Mouse (Mus musculus) embryonic facial prominence, embryonic 14.5 days (tissue): ENCODE measurements around the gene Rab3il1. TPM values are rescaled to one million over a fixed set of nuclear protein-coding genes. Genes with fewer than 3 reads are reported as not detected.
A peak's percentile ranks its signal among the peaks of the same experiment; 100 is the strongest.

ENCODE experiments used
- ATAC-seq: fragments of 200-750 bp; cut with Nextera tagmentation; 2 replicates; pipeline ENCODE4 v1.8.0; 2017; ENCODE audit warnings: low read depth, moderate number of reproducible peaks, moderate TSS enrichment
- DNase-seq: peaks from one replicate; pipeline ENCODE4 v3.0.0-alpha.2; 2015; ENCODE audit warnings: low spot score
- H3K27ac ChIP-seq: fragments of 300-500 bp; sonication (generic); replicated peaks from 2 replicates; pipeline ENCODE4 v1.5.1; 2014; ENCODE audit warnings: low read depth, mild to moderate bottlenecking, low read length, moderate library complexity
- H3K27me3 ChIP-seq: fragments of 300-500 bp; sonication (generic); replicated peaks from 2 replicates; pipeline ENCODE4 v1.6.1; 2014; ENCODE audit warnings: low read length; ENCODE audit not compliant: control insufficient read depth, insufficient read depth
- H3K36me3 ChIP-seq: fragments of 300-500 bp; sonication (generic); 2 replicates; pipeline ENCODE4 v1.6.1; 2014; ENCODE audit warnings: low read length, mixed read lengths; ENCODE audit not compliant: control insufficient read depth, insufficient read depth
- H3K4me1 ChIP-seq: fragments of 300-500 bp; sonication (generic); 2 replicates; pipeline ENCODE4 v1.6.1; 2014; ENCODE audit warnings: antibody characterized with exemption, low read length; ENCODE audit not compliant: control insufficient read depth, insufficient read depth
- H3K4me2 ChIP-seq: fragments of 300-500 bp; sonication (generic); 2 replicates; pipeline ENCODE4 v1.6.1; 2014; ENCODE audit warnings: low read depth, mild to moderate bottlenecking, low read length, moderate library complexity, mixed read lengths
- H3K4me3 ChIP-seq: fragments of 300-500 bp; sonication (generic); 2 replicates; pipeline ENCODE4 v1.5.1; 2014; ENCODE audit warnings: low read depth, mild to moderate bottlenecking, low read length
- H3K9ac ChIP-seq: fragments of 300-500 bp; sonication (generic); 2 replicates; pipeline ENCODE4 v1.6.1; 2014; ENCODE audit warnings: low read depth, mild to moderate bottlenecking, low read length, moderate library complexity, mixed read lengths
- H3K9me3 ChIP-seq: fragments of 300-500 bp; sonication (generic); 2 replicates; pipeline ENCODE4 v1.6.1; 2016; ENCODE audit warnings: low read length; ENCODE audit not compliant: control insufficient read depth
- WGBS: fragments of 180-500 bp; shearing (Covaris S2); extraction: QIAGEN DNeasy Blood & Tissue Kit; methylation state at CpG from one replicate; pipeline ENCODE4 v1.1.7; 2014; 5-methylcytosine and 5-hydroxymethylcytosine counted together
- polyA plus RNA-seq: library from polyadenylated mRNA; unstranded; fragments of >200 nt; fragmentation: Nextera tagmentation; extraction: Ambion mirVana; gene quantifications from 2 replicates; pipeline ENCODE4 v1.2.1, GENCODE M21; 2014

The Rab3il1 gene
- polyA plus RNA-seq, 1 experiment from 2014 or later = 48.1 TPM

DNA sequence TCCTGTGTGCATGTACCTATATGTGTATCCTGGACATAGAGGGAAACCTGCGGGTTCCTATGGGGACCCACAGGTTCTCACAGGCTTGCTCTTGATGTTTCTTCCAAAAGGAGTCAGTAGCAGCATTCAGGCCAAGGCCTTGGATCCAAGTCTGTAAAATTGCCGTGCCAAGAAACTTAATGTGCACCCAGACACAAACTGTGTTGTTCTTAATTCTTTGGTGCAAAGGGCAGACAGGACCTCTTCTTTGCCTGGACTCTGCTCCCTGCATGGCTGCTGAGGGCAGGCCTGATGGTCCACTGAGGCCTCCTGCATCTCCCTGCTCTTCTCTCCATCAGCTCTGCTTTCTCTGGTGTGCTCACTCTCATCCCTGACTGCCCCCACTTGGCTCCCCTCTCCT, 28.3 kb downstream of the Rab3il1 start:
- DNase-seq (no peak), ATAC-seq (no peak)
- Histone ChIP-seq H3K9ac (no peak overlapping the region), H3K27ac (no peak overlapping the region), H3K36me3 (peaks cover 31% of the 10 kb centered on the region), H3K4me1 (peaks cover 11% of the 10 kb centered on the region; the same call in 1 of the 2 replicates), H3K9me3 (no peaks in the 10 kb centered on the region), H3K27me3 (no peaks in the 10 kb centered on the region), H3K4me3 (no peak overlapping the region), H3K4me2 (no peak overlapping the region)
- 93% methylated on average over 2 of the region's 2 CpGs for WGBS

- Histone ChIP-seq H3K4me3 (no peak overlapping the region), H3K4me2 (no peak overlapping the region), H3K9ac (no peak overlapping the region), H3K27me3 (no peaks in the 10 kb centered on the region), H3K9me3 (no peaks in the 10 kb centered on the region), H3K36me3 (peaks cover 29% of the 10 kb centered on the region; the same call in 1 of the 2 replicates), H3K27ac (no peak overlapping the region), H3K4me1 (0 out of 2 replicates have a peak, but pooled peaks cover under 1% of the 10 kb centered on the region)
- ATAC-seq (peak; percentile 56), DNase-seq (peak; percentile 71)
- 41% methylated on average over 8 of the region's 8 CpGs for WGBS
Observed at GRCm38 (mm10) chr19:10033211-10033973, 31.9 kb downstream of the Rab3il1 start.

- no peak for ATAC-seq
- Histone ChIP-seq H3K27ac (no peak overlapping the region), H3K4me1 (peaks cover 8% of the 10 kb centered on the region; the same call in 1 of the 2 replicates), H3K4me2 (no peak overlapping the region), H3K9ac (no peak overlapping the region; the same call in 1 of the 2 replicates), H3K36me3 (peaks cover 22% of the 10 kb centered on the region; the same call in 1 of the 2 replicates), H3K9me3 (no peaks in the 10 kb centered on the region), H3K27me3 (no peaks in the 10 kb centered on the region), H3K4me3 (no peak overlapping the region)
- DNase-seq = no peak
- WGBS = 96% methylated on average over 5 of the region's 5 CpGs
Observed at GRCm38 (mm10) chr19:10034356-10034755, 32.9 kb downstream of the Rab3il1 start.

GRCm38 (mm10) chr19:10034785-10035447, 33.4 kb downstream of the Rab3il1 start:
- WGBS = 42% methylated on average over 8 of the region's 8 CpGs
- no peak overlapping the region for H3K9ac ChIP-seq
- ATAC-seq = peak; percentile 74

GRCm38 (mm10) chr19:10037534-10037933, 36.1 kb downstream of the Rab3il1 start:
- Histone ChIP-seq H3K4me1 (peaks cover 15% of the 10 kb centered on the region), H3K36me3 (peaks cover 14% of the 10 kb centered on the region; the same call in 1 of the 2 replicates), H3K27ac (no peak overlapping the region), H3K9me3 (no peaks in the 10 kb centered on the region), H3K9ac (no peak overlapping the region), H3K27me3 (no peaks in the 10 kb centered on the region), H3K4me2 (no peak overlapping the region), H3K4me3 (no peak overlapping the region)
- DNase-seq (peak; percentile 5), ATAC-seq (no peak)
- 60% methylated on average over 2 of the region's 2 CpGs for WGBS

More at GRCm38 (mm10) chr19:10034785-10035447, 33.4 kb downstream of the Rab3il1 start:
- DNase-seq = peak; percentile 76
- H3K9me3 ChIP-seq = no peaks in the 10 kb centered on the region
- H3K36me3 ChIP-seq = peaks cover 16% of the 10 kb centered on the region; the same call in 1 of the 2 replicates
- H3K4me1 ChIP-seq = peaks cover 8% of the 10 kb centered on the region; the same call in 1 of the 2 replicates
- H3K27ac ChIP-seq = no peak overlapping the region
- H3K4me2 ChIP-seq = no peak overlapping the region
- H3K4me3 ChIP-seq = no peak overlapping the region
- H3K27me3 ChIP-seq = no peaks in the 10 kb centered on the region

- no peak overlapping the region for H3K27ac ChIP-seq
Observed at GRCm38 (mm10) chr19:10038364-10038763, 36.9 kb downstream of the Rab3il1 start.

DNA sequence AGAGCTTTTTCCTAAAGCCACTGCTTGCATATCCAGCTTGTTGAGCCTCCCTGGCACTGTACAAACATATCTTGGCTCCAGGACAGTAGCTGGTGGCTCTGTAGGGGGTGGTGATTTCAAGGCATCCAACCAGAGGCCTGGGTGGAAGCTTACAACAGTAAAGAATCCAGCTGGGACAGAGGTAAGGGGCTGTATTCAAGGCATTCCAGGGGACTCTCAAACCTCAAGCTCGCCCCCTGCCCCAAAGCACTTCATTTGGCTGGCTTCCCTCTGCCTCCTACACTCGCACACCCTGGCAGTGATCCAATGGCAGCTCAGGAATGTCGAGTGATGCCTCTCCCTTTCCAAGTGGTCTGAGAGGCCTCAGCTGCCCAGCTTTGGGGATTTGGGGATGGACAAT, 37.4 kb downstream of the Rab3il1 start:
- H3K27me3 ChIP-seq = no peaks in the 10 kb centered on the region
- no peak overlapping the region for H3K27ac ChIP-seq
- 5% methylated on average over 3 of the region's 3 CpGs for WGBS
- no peak overlapping the region for H3K4me2 ChIP-seq
- H3K4me3 ChIP-seq = no peak overlapping the region
- peaks cover 16% of the 10 kb centered on the region for H3K4me1 ChIP-seq
- H3K36me3 ChIP-seq = peaks cover 14% of the 10 kb centered on the region; the same call in 1 of the 2 replicates
- ATAC-seq = peak; percentile 6; the same call in 1 of the 2 replicates
- DNase-seq = peak; percentile 85
- H3K9ac ChIP-seq = no peak overlapping the region
- H3K9me3 ChIP-seq = no peaks in the 10 kb centered on the region

More at GRCm38 (mm10) chr19:10038364-10038763, 36.9 kb downstream of the Rab3il1 start:
- ATAC-seq (no peak), DNase-seq (no peak)
- Histone ChIP-seq H3K27me3 (no peaks in the 10 kb centered on the region), H3K36me3 (peaks cover 14% of the 10 kb centered on the region; the same call in 1 of the 2 replicates), H3K4me1 (peaks cover 16% of the 10 kb centered on the region), H3K4me3 (no peak overlapping the region), H3K4me2 (no peak overlapping the region), H3K9ac (no peak overlapping the region), H3K9me3 (no peaks in the 10 kb centered on the region)
- 84% methylated on average over 3 of the region's 3 CpGs for WGBS

GRCm38 (mm10) chr19:10039615-10040014, 38.1 kb downstream of the Rab3il1 start:
- peak; percentile 5 for DNase-seq
- Histone ChIP-seq H3K4me2 (no peak overlapping the region), H3K9ac (no peak overlapping the region), H3K36me3 (peaks cover 8% of the 10 kb centered on the region; the same call in 1 of the 2 replicates), H3K27ac (no peak overlapping the region), H3K4me3 (no peak overlapping the region), H3K4me1 (peaks cover 16% of the 10 kb centered on the region), H3K9me3 (no peaks in the 10 kb centered on the region), H3K27me3 (no peaks in the 10 kb centered on the region)
- no peak for ATAC-seq
- WGBS = 90% methylated on average over 2 of the region's 2 CpGs
